Mouse (Mus musculus): ENCODE measurements around the gene Rap1gds1.

The Rap1gds1 gene

DNA sequence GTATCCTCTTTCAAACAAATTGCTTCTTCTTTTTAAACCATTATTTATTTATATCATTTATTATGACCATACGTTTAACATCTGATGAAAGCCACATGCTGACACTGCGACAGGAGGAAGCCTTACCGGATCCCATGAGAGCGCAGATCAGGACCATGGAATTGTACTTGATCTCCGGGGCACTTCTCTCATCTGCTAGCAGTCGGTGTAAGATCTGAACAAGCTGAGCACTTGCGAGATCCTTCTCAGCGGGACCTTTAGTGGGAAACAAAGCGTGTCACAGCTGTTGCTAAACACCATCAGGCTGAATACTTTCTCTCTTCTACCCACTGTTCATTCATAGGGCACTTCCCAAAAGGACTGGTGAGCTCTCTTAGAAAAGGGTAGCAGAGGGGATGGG, 133.4 kb downstream of the Rap1gds1 start:
- DNase-seq: no peak

DNA sequence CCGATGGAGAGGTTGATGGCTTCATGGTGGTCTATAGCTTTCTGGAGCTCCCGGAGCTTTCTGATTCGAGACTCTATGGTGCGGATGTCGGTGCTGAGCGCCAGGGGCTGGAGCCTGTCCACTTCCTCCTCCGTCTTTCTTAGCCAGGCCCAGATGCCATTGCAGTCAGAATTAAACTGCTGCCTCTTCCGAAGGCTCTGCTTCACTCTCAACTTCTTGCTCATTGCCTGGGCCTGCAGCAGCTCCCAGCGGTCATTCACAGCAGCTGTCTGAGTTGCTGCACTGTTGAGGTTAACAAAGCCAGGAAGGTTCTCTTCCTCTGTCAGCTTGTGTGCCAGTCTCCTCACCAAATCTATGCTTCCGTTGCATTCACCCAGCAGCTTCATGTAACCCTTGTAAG, 137.8 kb downstream of the Rap1gds1 start:
- no peak for DNase-seq

DNA sequence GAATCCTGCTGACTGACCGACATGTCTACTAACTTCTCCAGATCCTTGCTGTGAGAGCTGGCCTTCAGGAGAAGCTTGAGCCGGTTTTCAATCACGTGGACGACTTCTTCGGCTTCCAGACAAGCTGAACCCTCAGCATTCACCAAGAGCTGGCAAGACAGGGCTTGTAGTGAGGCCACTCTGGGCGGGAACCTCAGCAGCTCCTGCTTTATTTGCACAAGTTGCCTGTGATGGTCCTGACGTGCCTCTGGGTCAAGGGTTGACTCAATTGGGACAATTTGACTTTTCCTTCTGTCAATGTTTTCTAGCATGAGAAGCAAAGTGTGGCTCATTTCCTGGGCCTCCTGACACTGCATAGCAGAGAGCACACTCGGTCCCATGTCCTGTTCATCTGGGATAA, 138.2 kb downstream of the Rap1gds1 start:
- no peak for DNase-seq

DNA sequence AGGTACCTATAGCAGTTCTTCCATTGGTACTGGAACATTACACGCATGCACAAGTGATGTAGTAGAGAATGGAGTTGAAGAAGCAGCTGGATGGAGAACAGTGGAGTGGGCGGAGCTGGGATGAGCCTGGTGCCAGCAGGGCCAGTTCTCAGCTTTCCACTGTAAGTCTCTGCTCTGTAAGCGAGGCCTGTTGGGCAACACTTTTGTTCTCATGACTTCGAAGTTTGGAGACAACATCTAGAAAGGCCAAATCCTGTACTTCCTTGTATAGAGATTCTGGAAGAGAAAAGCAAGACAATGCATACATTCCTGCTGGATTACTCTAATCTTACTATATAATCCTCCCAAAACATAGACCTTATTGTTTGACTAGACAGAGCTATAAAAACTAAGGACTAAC, 147.6 kb downstream of the Rap1gds1 start:
- DNase-seq: no peak

DNA sequence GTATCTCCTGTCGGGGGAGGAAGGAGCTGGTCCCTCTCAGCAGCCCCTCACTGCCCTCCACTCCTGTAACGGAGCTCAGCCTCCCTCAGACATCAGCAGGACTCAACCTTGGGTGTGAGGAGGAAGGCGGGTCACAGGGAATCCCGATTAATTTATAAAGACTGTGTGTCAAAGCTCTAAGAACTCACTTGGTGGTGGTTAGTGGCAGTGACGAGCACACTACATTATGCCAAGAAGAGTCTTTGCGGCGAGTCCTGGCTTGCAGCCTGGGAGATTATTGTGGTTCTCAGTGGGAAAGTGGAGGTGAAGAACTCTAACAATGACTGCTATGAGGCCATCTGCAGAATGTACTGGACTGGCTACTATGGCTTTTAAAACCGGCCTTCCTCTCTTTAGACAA, 148.8 kb downstream of the Rap1gds1 start:
- DNase-seq: no peak

DNA sequence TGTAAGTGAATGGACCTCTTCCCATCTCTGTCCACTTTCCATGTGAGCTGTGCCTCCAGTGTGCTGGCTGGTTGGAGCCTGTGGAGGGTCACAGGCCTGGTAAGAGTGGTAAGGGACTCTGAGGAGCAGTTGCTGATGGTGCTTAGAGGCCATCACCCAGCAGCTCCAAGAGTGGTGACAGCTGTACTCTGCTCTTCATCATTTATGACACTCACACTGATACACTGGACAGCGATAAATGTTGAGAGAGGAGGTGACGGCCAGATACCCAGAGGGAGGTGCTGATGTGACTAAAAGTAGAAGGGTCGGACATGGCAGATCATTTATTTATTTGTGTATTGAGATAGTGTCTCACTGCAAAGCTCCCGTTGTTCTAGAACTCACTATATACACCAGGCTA, 156.8 kb downstream of the Rap1gds1 start:
- no peak for DNase-seq

DNA sequence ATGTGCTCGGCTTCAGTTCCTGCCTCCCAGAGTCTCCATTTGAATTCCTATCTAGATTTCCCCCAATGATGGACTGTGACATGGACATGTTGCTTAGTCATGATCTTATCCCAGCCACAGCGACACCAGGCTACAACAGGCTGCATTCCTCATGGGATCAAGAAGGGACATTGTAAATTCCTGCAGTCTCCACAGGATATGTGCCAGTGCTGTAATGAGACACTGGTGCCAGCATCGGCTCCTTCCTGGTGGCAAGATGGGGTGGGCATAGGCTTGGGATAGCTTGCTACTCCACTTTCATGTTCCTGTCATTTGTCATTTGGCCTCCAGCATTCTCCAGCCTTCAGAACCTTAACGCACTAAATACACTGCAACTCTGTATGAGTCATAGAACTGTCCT, 158.0 kb downstream of the Rap1gds1 start:
- DNase-seq: no peak

DNA sequence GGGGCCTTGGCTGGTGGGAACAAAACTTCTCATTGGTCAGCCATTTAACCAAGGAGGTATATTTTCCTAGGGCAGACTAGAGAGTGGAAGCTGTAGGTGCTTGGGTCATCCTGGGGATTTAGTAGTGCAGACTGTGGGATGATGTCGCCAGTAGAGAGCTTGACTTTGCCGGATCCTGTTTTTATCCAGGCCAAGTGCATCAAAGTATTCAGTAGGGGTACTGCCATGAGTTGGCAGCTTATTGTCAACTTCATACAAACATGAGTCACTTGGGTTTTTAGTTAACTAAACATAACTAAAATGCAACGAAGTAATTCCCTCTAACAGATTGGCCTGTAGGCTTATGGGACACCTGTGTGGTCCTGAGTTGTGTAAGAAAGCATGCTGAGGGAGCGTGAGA, 158.4 kb downstream of the Rap1gds1 start:
- DNase-seq: no peak

DNA sequence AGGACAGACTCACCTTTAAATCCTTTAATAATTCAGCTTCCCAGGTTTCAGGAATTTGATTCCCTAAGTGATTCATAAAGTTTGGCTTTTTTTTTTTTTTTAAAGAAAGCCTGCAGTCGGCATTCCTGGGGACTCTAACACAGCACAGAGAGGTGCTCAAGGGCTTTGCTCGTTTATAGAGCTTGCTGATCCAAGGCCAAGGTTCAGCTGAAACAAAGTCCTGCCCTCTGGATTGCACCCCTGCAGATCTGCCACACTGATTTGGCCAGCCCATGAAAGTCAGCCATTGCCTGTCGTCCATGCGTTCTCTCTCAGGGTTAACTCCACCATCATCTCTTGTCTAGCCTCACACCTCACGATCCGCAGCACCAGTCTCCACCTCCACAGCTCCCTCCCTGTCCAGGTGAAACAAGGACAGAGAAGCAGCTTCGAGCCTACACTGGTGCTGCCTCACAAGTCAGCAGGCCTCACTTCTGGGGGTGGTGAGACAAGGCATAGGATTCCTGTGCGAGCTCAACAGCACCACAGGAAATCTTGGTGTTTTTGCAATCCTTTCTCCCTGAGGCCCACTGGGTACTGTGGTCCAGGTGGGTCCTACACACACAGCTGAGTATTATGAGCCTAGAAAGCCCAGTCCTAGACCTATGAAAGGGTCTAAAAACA, 160.2 kb downstream of the Rap1gds1 start:
- DNase-seq: no peak

DNA sequence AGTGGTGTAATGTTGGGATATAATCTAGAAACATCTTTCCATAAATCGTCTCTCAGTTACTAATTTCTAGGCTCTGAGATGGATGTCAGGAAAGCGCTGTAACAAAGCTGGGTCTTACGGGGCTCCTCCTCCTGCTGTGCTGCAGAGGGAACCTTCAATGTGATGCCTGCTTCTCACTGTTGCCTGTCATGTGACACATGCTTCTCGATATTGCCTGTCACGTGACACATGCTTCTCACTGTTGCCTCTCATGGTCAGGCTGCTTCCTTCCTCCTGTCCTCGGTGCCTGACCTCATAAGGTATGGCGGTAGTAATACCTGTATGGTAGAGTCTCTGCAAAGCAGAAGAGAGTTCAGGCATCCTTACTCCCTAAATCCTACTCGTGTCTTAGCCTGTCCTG, 162.5 kb downstream of the Rap1gds1 start:
- no peak for DNase-seq

DNA sequence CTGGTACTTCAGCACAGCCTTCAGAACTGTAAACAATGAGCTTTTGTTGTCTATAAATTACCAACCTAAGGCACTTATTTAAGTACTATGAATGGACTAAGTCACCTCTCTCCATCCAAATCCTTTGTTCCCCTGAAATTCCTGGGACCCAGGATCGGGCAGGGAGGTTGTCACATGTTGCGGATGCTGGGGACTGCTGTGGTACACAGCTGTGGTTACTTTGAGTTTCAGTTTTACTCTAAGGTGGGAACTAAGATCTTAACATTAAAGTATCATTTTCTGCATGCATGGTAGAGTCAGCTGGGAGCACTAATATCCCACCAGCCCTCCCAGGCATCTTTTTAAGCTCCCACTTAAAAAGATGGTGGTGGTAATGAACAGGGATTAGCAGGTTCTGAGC, 165.7 kb downstream of the Rap1gds1 start:
- DNase-seq: no peak

DNA sequence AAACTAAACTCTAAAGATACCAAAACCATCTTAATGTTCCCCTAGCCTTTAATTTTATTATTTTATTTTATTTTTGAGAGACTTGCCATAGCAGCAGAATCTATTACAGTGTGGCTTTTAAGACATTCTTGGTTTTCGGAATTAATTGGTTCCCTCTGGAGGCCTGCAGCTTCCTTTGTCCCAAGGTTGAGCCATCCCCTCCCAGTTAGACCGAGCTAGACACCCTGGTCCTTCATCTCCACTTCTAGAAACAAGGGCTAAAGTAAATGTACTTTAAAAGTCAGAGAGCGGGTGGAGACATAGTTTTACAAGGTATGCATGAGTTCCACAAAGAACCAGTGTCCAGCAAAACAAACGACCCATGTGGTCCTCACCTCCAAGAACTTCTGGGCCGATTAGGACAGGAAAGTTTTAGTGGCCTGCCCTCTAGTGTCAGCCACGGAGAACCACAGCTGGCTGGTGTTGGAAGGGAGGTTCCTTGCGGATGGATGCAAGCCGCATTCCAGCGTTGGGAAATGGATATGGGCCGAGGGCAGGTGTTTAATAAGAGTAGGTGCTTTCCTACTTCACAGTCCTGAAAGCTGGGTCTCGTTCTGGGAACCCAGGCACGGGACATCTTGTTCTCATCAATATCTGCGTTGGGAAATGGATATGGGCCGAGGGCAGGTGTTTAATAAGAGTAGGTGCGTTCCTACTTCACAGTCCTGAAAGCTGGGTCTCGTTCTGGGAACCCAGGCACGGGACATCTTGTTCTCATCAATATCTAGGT, 168.7 kb downstream of the Rap1gds1 start:
- peak; percentile 39 to 45 for DNase-seq

DNA sequence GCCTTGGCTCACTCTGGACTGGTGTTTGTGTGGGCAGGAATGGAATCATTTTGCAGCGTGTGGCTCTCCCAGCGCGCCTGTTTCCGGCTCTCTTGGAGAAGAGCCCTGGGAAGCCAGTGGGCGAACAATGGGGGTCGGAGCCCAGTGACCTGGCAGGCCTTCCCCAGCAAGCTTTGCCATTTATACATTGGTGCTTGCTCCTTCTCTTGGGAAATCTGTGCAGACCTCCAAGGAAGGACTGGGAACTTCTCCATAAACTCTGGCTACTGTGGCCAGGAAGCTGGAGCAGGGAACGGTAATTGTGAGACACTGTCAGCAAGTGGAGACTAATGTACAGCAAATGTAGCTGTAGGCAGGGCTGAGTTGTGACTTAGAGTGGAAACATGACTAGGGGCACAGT, 169.3 kb downstream of the Rap1gds1 start:
- DNase-seq: no peak

DNA sequence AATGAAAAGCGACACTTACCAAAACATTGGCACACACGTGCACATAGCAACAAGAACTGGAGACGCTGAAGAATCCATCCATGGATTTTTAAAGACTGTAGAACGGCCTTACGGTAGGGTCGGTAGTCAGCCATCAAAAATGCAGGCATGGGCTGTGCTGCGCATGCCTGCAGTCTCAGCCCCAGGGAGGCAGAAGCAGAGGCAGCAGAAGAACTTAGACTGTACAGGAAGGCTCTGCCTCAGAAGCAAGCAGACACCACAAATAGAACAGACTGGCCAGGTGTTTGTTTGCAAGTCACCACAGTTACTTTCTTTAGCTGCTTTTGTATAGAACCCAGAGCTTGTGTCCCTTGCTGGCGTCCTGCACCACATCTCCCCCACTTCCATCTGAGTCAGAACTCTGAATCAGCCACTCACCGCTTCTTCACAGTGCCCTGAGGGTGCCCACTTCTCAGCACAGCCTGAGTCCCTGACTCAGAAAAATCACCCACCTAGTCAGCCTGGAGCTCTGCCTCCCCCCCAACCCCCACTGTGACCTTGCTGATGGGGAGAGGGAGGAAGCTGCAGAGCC, 174.3 kb downstream of the Rap1gds1 start:
- DNase-seq: no peak

DNA sequence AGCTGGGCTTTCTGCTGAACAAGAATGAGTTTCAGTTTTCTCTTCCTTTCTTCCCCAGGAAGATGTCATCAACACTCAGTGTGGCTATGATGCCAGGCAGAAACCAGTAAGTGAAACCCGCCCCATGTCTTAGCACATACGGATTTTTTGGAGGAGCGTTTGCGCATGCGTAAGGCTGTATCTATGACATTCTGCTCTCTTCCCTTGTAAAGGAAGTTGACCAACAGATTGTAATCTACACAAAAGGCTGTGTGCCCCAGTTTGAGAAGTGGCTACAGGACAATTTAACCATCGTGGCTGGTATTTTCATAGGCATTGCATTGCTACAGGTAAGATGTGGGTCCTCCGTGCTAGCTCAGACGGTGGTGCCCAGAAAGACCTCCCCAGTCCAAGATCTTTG, 176.9 kb downstream of the Rap1gds1 start:
- no peak for DNase-seq

DNA sequence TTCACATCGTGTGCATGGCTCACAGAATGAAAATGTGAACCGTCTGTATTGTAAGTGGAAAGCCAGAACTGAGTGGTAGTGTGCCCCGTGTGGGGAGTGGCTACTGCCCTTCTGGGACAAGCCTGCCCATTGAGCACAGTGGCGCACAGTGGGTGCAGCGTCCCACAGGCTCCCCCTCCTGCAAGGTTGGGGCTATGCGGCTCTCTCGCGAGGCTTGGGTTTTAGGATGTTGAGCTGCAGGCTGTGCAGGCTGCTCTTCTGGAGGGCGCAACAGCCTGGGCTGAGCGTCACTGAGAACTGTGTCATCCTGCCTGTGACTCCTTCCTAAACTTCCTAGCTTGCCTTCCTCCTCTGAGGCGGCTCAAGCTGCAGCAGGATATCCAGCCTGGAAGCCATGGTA, 177.5 kb downstream of the Rap1gds1 start:
- DNase-seq: peak in 1 of 2 experiments; percentile 26

DNA sequence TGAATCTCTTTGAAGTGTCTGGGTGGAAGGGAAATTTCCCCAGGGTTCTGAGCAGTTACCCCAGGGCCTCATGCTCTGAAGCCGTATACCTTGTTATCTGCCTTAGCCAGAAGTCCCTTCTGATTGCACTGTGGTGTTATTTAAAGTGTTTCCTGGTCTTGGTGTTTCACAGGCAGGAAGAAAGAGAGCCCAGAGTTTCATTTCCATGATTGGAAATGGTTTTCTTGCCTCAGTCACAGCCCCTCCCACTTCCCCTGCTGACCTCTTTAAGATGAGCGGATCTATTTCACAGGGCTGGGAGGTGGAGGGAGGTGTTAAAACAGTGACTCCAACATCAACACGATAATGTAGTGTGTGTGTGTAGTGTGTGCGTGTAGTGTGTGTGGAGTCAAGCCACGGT, 181.5 kb downstream of the Rap1gds1 start:
- no peak for DNase-seq

DNA sequence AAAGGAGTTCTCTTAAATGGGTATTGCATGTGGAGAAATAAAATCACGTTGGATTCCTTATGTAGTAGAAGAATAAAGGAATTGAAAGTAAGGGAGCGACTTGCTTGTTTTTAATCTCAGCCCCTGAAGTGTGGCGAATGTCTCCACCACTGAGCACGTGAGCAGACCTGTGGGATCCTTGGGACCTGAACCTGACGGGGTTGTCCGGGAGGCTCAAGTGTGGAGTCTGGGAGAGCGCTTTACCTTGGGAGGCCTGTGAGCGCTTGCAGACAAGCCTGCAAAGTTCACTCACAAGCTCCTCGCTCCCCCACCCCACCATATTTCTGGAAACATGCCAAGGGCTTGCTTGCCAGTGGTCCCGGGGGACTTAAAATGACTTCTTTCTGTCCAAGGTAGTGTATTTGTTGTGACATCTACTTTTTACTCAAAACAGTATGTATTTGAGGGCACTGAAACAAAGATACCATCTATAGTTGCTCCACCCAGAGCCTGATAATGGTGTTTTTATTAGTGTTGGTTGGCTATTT, 185.2 kb downstream of the Rap1gds1 start:
- no peak for DNase-seq

DNA sequence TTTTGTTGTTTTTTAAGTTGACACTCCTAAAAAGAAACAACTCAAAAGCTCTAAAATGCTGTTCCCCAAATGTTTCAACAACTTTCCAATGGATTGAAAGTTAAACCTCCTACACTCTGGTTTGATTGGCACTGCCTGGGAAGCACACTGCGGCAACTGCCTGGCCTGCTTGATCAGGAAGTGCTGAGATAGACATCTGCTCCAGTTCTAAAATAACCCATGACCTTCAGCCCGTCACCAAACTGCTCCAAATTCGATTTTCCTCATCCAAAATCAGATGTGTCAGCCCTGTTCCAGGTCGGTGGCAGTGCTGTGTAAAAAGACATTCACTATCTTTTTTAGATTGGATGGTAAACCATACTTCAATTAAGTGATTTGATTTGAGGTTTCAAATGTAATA, 185.8 kb downstream of the Rap1gds1 start:
- DNase-seq: no peak

DNA sequence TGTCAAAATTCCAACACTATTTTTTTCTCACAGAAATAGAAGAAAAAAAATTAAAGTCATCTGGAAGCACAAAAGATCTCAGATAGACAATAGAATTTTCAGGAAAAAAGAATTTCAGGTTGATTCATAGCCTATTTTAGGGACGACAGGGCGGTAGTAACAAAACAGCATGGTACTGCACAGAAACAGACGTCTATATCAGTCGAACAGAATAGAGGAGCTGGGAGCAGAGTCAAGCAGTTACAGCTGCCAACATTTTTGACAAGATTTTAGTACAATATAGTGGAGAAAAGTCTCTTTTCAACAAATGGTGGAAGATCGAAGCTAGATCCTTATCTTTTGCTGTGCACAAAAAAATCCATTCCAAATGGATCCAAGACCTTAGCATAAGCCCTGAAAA, 188.9 kb downstream of the Rap1gds1 start:
- no peak for DNase-seq

DNA sequence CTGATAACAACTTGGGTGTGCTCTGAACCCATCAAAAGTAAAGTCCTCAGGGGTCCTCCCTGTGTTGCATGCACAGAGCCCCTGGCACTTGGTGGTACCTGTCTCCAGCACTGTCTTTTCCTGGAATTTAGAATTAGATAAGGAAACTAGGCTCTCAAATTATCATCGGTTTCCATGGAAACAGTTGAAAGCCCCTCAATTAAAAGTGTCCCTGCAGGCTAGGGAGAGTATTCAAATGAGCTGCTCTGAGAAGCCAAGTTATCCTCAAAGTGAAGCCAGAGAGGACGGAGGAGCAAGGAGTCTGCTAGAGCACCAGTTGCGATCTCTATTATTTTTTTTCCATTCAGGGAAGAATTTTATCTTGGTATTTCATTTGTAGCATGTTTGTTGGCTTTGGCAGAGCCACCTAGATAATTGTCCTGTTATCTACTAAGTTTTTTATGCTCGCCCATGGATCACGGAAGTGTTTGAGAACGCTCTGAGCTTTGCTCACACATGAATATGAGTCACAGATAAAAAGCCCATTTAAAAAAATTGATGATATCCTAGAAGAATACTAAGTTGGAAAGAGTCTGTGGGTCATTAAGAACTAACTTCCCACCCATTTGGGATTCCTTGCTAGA, 193.2 kb downstream of the Rap1gds1 start:
- no peak for DNase-seq

DNA sequence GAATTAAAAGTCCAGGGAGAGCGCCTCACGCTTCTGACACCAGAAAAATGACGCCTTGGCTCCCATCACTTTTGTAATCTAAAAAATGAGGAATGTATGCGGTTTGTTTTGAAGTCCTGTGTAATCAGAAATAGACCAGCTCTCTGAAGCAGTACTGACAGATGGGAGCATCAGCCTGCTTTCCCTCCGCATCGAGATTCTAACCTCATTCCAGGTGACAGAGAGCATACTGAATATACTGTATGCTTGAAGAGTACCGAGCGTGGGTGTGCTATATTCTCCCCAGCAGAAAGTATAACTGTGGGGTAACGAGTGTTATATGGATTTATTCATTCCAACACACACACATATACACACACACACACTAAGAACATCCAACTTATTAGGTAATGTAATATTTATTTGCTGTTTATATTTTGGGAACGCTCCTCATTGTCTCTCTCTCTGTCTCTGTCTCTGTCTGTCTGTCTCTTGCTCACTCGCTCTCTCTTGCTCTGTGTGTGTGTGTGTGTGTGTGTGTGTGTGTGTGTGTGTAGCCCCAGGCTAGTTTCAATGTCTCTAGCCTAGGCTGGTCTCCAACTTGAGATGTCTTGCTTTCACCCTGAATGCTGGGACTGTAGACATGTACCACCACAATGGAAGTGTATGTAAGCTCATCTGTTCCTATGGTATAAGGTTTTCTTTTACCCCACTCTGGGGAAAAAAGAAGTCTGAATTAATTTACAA, 193.8 kb downstream of the Rap1gds1 start:
- no peak for DNase-seq

DNA sequence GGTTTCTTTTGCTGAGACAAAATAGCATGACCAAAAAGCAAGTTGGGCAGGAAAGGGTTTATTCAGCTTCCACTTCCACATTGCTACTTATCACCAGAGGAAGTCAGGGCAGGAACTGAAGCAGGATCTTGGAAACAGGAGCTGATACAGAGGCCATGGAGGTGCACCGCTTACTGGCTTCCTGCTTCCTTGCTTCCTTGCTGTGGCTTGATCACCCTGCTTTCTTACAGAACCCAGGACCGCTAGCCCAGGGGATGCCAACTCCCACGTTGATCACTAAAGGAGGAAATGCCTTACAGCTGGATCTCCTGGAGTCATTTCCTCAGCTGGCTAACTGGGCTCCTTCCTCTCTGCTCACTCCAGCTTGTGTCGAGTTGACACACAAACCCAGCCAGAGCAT, 197.3 kb downstream of the Rap1gds1 start:
- peak in 1 of 2 experiments; percentile 33 for DNase-seq

Data from thymus, postnatal 36 days (tissue).